ENCODE assay signal across 8 mouse cellular contexts in the genomic region with DNA sequence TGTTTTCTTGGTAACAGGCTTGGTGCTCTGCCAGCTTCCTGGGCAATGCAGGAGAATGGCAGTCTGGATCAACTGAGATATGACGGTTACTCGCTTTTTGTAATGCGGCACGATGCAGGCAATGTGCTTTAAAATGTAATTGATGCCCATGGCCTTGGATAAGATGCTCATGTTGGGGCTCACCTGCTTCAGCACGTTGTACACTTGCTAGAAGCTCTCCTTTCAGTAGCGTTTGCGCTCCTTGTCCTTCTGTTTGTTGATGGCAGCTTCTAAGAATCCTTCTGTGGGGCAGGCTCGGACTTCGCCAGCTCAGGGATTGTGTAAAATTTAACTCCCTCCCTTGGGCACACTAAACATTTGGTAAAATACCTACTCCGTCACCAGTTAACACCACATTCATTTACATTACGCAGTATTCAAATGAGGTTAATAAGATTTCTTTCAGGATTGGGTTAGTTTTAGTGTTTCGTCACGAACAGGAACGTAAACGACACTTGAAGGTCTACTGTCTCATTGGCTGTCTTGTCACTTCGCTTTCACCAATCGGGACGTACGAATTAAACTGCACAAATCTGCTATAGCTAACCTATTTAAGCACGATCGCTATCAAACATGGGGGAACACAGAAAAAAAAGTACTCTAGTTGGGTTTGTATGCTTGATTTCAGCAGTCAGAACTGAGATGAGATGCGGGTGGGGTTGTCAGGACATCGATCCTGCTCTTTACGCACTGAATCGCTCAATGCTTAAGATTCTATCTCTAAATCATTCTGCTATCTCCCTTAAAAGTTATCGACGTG. TPM values are rescaled to one million over a fixed set of nuclear protein-coding genes. Genes with fewer than 3 reads are reported as not detected.
DNase-seq lines count a peak whose midpoint lies in the region; ATAC-seq lines count a peak whose summit lies in the region.

Hist1h2be (minus strand) TSS at position 392 of the 799 bp plus-strand sequence.

- H3K27me3 ChIP-seq in heart, embryonic 12.5 days (replicated peaks) = no peaks in the 10 kb centered on the region
- no peaks in the 10 kb centered on the region for H3K27me3 ChIP-seq in kidney, embryonic 16.5 days (ENCODE audit: insufficient read depth, low read length)

- peak within 1 kb of the TSS; percentile 88 for H3K4me3 ChIP-seq in brown adipose tissue, adult 24 weeks (ENCODE audit: insufficient read depth, low read depth, low read length)
- peak within 1 kb of the TSS; percentile 74 for H3K4me3 ChIP-seq in heart, embryonic 12.5 days
- H3K4me3 ChIP-seq in kidney, embryonic 16.5 days (ENCODE audit: low read length) = peak within 1 kb of the TSS; percentile 62

- DNase-seq in fat pad, adult 2 months (ENCODE audit: extremely low read depth, low read depth, low spot score) = peak; percentile 89
- DNase-seq in liver = peak; percentile 70
- DNase-seq in monocyte, adult 2 months (ENCODE audit: low read depth in 1 of 2, low spot score in 2 of 2) = peak; percentile 38 to 63
- peak; percentile 39 to 69 for DNase-seq in spleen, postnatal 14 days (ENCODE audit: low spot score in 2 of 2)

- peak within 1 kb of the TSS; percentile 96 for H3K9ac ChIP-seq in heart, embryonic 12.5 days
- H3K9ac ChIP-seq in kidney, embryonic 16.5 days (replicated peaks; ENCODE audit: low read length) = peak within 1 kb of the TSS; percentile 86

- no peaks in the 10 kb centered on the region for H3K36me3 ChIP-seq in heart, embryonic 12.5 days
- H3K36me3 ChIP-seq in kidney, embryonic 16.5 days (ENCODE audit: insufficient read depth, low read length) = no peaks in the 10 kb centered on the region

- H3K27ac ChIP-seq in brown adipose tissue, adult 24 weeks (replicated peaks; ENCODE audit: low read depth, low read length) = peak within 1 kb of the TSS; percentile 68
- peak within 1 kb of the TSS; percentile 98 for H3K27ac ChIP-seq in heart, embryonic 12.5 days (ENCODE audit: poor library complexity, severe bottlenecking)
- H3K27ac ChIP-seq in kidney, embryonic 16.5 days (ENCODE audit: low read length) = peak within 1 kb of the TSS; percentile 97

- H3K4me2 ChIP-seq in heart, embryonic 12.5 days = peak within 1 kb of the TSS; percentile 98
- peak within 1 kb of the TSS; percentile 70 for H3K4me2 ChIP-seq in kidney, embryonic 16.5 days (replicated peaks; ENCODE audit: low read depth, low read length)

- H3K4me1 ChIP-seq in brown adipose tissue, adult 24 weeks (ENCODE audit: control insufficient read depth, insufficient read depth, insufficient read length, low read length) = peaks cover 2% of the 10 kb centered on the region; the same call in 1 of the 2 replicates
- peaks cover 12% of the 10 kb centered on the region for H3K4me1 ChIP-seq in heart, embryonic 12.5 days (replicated peaks)
- H3K4me1 ChIP-seq in kidney, embryonic 16.5 days (ENCODE audit: insufficient read depth, low read length) = peaks cover 9% of the 10 kb centered on the region

- no peaks in the 10 kb centered on the region for H3K9me3 ChIP-seq in heart, embryonic 12.5 days (replicated peaks)
- no peaks in the 10 kb centered on the region for H3K9me3 ChIP-seq in kidney, embryonic 16.5 days (ENCODE audit: low read length)

- WGBS in heart, embryonic 12.5 days = under 1% methylated on average over 27 of the region's 27 CpGs
- under 1% methylated on average over 27 of the region's 27 CpGs for WGBS in kidney, embryonic 16.5 days

- peak; percentile 83 for ATAC-seq in CD4-positive, CD25-positive, alpha-beta regulatory T cell, adult 4 months
- ATAC-seq in heart, embryonic 12.5 days (ENCODE audit: insufficient number of reproducible peaks, low FRiP score) = peak; percentile 80
- peak; percentile 88 for ATAC-seq in kidney, embryonic 16.5 days (ENCODE audit: low FRiP score, low TSS enrichment)

RNA-seq across cellular contexts. Expression of gene Hist1h2be, which starts in this region (rescaled TPM):
- 1 to 10 TPM; 3.3 to 4.0 TPM for polyA plus RNA-seq in CD4-positive, CD25-positive, alpha-beta regulatory T cell, adult 4 months (2017; shearing (Covaris generic))
- polyA plus RNA-seq in brown adipose tissue, adult 24 weeks (2012; ENCODE audit: insufficient read depth, insufficient read length, missing spikeins) = 8.2 and 13.8 TPM in 2 replicates
- polyA plus RNA-seq in heart, embryonic 12.5 days (2016; fragmentation: Nextera tagmentation; extraction: Ambion mirVana) = 1.2 and 2.0 TPM in 2 replicates
- 3.2 and 3.3 TPM in 2 replicates for polyA plus RNA-seq in kidney, embryonic 16.5 days (2015; fragmentation: Nextera tagmentation; extraction: Ambion mirVana)

Comparison
In these comparisons a context has a peak if more than half of its experiments do, and no peak if none do; other contexts are left out.
1. Peak in every context shown above with its lines: DNase-seq, ATAC-seq, H3K4me3 ChIP-seq and H3K27ac ChIP-seq.